Mouse (Mus musculus): Measurements from ENCODE around the gene Ubtd2. TPM values are rescaled to one million over a fixed set of nuclear protein-coding genes. Genes with fewer than 3 reads are reported as not detected.
"Not testable (repeated sequence)": the region's sequence is repeated elsewhere in the genome, so short reads cannot be mapped to it uniquely, and the experiment has no call there.

Ubtd2 gene
- total RNA-seq, 2 experiments from 2014 or later: 2.6 to 6.5 TPM

DNA sequence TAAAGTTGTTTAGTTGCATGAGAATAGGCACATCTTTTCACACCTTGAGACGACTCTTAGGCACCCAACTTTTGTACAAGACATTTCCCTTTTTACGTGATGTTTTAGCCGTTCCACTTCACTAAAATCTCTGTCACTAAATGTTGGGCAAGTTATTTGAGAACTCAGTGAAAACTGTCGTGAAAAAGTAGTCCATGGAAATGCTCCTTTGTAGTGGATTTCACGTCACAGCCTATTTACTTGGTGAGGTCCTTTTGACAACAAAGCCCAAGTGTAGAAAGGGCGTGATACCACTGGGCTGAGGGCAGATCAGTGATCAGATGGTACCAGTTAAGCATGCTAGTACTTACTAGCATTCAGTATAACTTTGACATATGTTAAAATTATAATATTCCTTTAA lies 1.2 kb downstream of the Ubtd2 start:
- no peak for ATAC-seq (replicated peaks; ENCODE audit: poor library complexity)

DNA sequence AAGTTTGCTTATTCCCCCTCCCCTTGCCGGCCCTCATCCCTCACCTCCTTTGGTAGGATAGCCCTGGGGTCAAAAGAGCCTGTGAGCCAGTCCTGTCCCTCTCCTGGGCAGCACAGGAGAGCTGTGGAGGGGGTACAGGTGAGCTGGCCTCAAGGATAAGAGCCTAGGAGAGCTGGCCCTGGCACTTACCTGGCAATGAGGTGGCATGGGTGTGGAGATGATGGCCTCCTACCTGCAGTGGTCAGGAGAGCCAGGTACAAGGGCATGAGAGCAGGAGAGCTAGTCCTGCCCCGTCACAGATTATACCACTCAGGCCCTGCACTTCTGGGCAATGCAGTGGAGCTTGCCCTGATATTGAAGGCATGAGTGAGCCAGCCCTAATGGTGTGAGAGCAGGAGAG lies 9.1 kb downstream of the Ubtd2 start:
- ATAC-seq (replicated peaks; ENCODE audit: poor library complexity): no peak

DNA sequence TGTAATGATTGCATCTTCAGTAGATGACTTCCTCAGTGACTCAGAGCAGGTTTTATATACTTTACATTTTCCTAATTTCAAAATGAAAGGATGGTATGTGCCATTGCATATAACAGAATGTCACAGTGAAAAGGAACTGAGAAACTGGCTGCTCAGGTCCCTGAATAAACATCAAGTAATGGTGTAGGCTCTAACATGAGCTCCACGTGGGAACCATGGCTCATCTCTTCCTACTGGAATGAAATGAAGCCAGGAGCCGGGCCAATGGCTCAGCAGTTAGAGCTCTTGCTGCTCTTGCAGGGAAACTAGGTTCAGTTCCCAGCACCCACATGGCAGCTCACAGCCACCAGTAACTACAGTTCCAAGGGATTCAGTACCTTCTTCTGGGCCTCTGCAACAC lies 16.8 kb downstream of the Ubtd2 start:
- ATAC-seq (replicated peaks; ENCODE audit: poor library complexity): no peak

DNA sequence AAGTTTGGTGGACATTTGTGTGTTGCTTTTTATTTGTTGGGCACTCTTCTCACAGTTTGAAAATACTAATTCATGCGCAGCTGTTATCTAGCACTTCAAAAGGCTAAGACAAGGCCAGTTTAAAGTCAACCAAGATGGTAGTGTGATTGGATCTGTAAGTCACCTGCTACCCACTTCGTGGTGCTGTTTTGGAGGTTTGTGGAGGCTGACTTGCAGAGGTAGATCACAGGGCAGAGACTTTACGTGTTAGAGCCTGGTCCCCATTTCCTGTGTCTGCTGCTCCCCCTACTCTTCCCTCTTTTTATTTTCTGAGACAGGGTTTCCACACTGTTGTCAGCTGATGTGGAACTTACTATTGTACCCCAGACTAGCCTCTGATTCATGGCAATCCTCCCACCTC lies 19.6 kb downstream of the Ubtd2 start:
- ATAC-seq (replicated peaks; ENCODE audit: poor library complexity): no peak

DNA sequence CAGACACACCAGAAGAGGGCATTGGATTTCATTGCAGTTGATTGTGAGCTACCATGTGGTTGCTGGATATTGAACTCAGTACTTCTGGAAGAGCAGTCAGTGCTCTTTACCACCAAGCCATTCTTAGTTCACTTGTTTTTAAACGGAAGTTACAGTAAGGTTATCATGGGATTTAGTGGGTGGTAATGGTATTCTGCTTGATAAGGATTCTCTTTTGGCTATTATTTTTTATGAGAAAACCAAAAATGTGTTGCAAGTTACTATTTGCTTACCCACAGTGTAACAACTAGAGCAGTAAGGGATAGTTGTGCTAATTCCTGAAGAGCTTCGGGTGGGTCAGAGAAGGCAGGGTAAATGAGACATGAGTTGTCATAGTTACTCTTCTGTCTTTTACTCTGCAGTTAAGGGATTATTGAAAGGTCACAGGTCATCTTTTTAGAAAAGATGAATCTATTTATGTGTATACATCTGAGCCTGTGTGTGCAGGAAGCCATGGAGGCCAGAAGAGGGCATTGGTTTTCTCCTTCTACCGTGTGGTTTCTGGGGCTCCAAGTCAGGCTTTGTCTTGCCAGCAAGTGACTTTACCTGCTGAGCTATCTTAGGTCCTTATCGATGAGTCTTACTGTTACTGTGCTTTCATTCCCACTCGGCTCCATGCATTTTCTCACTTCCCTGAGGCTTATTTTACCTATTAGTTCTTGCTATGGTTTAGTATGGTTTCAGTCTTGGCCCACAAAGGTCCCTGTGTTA lies 20.5 kb downstream of the Ubtd2 start:
- ATAC-seq (replicated peaks; ENCODE audit: poor library complexity): no peak

DNA sequence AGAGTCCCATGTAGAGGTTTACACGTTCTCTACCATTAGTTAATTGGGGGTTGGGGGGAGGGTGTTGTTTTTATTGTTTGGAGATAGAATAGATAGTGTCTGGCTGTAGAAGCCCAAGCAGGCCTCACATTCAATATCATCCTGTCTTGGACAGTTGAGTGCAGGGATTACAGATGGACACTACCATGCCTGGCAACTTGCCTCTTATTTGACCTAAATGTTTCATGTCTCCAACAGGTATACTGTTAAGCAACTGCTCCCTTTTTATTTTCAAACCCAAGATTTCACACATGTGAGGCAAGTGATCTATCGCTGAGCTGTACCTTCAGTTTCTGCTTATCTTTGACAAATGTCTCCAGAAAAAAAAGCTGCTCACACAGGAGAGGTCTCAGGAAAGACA lies 26.4 kb downstream of the Ubtd2 start:
- no peak for ATAC-seq (replicated peaks; ENCODE audit: poor library complexity)

DNA sequence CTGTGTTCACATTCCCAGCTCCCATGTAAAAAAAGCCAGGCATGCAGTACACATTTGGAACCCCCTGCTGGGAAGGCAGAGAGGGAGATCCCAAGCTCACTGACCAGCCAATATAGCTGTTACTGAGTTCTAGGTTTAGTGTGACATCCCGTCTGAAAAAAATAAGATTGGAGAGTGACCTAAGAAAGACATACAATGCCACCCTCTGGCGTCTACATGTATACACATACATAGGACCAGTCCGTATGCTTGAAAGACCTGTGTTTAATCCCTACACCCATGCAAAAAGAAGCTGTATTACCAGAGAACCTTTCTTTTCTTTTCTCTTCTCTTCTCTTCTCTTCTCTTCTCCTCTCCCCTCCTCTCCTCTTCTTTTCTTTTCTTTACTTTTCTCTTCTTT lies 30.1 kb downstream of the Ubtd2 start:
- ATAC-seq (replicated peaks; ENCODE audit: poor library complexity): peak; percentile 51

DNA sequence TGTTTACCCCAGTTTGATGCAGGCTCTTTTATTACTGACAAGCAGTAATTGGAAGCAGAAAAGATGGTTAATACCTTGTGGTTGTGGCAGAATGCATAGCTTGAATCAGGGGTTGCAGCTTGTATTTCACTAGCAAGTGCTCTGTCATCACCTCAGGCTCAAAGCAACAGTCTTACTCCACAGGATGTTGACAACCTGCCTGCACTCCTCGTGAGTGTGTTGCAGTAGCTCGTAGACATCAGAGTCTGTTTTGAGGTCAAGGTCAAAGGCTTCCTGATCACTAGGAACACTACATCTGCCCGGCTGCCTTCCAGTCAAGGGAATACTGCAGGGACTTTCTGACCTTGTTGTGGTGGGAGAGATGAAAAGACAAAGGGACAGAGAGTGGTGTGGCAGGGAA lies 31.5 kb downstream of the Ubtd2 start:
- no peak for ATAC-seq (replicated peaks; ENCODE audit: poor library complexity)

DNA sequence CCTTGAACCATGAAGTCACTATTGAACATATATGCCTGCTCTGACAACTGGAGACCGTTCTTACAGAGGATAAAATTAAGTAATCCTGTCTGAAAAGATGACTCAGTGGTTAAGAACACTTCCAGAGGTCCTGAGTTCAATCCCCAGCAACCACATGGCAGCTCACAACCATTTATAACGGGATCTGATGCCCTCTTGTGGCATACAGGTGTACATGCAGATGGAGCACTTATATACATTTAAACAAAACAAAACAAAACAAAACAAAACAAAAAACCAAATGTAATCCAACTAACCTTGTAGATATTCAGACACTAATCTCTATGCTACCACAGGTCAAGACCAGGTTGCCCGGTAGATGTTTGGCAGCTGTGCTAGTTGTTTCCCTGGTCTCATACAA lies 32.3 kb downstream of the Ubtd2 start:
- peak; percentile 45; the same call in 1 of the 2 replicates for ATAC-seq (replicated peaks; ENCODE audit: poor library complexity)

DNA sequence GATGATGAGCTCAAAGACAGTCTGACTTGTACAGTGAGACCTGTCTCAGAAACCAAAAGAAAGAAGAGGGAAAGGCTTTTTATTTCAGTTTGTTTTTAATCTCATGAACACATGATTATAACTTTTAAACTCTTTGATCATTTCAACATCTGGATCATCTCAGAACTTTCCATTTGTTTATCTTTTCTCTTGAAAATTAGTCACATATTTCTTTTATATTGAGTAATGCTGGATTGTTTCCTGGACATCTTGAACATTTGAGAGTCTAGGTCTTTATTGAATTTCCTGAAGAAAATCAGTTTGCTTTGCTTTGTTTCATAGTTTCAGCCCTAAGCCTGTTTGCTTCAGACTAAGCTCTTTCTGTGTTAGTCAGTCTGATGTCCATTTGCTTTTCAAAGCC lies 33.2 kb downstream of the Ubtd2 start:
- ATAC-seq (replicated peaks; ENCODE audit: poor library complexity): no peak

DNA sequence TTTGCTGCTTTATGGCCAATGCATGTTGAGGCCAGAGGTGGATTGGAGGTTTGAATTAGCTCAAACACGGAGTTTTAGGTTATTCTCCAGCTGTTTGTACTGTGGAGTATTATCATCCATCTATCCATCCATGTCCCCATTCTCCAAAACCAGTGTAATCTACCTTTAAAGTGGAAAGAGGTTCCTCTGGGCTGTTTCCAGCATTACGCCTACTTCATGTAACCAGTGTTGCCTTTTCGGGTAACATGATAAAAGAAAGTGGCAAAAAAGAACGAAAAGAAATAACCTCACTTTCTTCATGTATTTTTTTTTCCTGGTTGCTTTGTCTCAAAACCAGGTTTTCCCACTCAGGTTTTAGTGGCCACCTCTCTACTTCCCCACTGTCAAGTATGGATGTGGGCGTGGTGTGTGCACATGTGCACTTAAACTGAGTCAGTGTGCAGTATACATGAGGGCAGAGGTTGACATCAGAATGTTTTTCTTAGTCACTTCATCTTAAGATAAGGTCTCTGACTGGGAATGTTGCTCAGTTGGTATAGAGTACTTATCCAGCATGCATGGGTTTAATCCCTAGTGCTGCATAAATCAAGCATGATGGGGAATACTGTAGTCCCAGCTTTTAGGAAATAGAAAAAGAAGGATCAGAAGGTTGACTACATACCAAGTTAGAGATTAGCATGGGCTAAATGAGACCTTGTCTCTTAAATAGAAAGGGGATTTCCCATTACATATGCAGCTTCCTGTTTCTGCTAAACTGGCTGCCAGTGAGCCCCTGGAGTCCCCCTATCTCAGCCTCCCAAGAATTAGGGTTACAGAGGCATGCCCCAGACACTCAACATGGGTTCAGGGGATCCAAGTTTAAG lies 33.9 kb downstream of the Ubtd2 start:
- peak; percentile 71 for ATAC-seq (replicated peaks; ENCODE audit: poor library complexity)

DNA sequence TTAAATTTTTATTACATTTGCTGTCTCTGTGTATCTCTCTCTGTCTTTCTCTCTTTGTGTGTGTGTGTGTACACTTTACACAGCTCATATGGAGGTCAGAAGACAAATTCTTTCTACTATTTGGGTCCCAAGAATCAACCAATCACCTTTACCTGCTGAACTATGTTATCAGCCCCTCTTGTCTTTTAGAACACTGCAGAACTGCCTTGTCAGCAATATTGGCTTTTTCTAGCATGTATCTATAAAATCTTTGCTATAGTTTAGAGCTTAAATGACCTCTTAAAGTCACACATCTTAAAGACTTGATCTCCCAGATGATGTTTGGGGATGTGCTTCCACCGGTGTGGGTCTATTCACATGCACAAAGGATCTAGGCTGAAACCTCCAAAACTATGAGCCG lies 35.9 kb downstream of the Ubtd2 start:
- no peak for ATAC-seq (replicated peaks; ENCODE audit: poor library complexity)

DNA sequence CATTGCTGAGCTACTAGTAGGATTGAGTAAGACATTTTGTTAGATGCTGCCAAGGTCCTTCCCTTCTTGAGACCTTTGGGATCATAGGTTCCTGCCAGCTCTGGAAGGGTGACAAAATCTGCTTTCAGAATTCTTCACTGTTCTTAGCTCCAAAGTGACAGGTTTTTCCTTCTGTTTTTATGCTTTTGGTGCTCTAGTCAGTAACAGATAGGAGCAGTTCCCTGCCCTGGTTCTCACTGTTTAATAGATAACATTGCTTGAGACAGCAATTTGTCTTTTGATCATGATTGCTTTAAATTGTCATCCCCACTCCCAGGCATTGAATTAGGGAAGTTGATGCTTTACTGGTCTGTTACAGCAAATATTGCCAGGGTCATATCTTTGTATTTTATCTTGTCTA lies 38.1 kb downstream of the Ubtd2 start:
- no peak for ATAC-seq (replicated peaks; ENCODE audit: poor library complexity)

DNA sequence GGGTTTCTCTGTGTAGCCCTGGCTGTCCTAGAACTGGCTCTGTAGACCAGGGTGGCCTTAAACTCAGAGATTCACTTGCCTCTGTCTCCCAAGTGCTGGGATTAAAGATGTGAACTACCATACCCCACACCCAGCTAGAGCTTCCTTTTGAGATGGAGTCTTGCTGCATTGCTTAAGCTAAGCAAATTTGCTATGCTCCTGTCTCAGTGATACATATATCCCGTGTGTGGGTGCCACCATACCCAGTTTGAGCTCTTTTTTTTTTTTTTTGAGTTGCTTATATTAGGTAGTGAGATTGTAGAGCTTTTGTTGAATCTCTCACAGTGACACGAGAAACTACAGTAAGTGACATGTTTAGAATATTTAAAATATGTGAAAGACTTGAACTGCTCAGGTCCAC lies 40.1 kb downstream of the Ubtd2 start:
- ATAC-seq (replicated peaks; ENCODE audit: poor library complexity): no peak

DNA sequence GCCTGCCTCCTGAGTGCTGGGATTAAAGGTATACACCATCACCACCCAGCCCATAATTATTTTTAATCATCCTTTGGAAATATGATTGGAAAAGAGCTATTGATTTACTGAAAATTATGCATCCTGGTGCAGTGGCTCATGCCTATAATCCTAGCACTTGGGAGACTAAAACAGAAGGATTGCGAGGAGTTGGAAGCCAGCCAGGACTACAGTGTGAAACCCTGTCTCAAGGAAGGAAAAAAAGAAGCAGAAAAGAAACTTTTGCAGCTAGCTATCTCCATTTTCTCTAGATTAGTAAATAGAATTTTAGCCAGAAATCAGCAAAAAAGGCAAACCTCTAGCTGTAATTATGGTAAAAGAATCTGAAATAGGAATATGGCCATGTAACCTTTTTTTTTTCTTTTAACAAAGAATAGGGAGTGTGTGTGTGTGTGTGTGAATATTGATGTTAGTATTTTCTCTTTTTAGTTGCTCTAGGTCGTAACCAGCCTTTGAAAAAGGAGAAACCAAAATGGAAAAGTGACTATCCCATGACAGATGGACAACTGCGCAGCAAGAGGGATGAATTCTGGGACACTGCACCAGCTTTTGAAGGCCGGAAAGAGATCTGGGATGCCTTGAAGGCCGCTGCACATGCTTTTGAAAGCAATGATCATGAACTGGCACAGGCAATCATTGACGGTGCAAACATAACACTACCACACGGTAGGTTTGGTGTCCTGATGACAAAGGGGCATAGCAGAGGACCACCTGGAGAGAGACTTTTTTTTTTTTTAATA lies 43.8 kb downstream of the Ubtd2 start:
- ATAC-seq (replicated peaks; ENCODE audit: poor library complexity): no peak

DNA sequence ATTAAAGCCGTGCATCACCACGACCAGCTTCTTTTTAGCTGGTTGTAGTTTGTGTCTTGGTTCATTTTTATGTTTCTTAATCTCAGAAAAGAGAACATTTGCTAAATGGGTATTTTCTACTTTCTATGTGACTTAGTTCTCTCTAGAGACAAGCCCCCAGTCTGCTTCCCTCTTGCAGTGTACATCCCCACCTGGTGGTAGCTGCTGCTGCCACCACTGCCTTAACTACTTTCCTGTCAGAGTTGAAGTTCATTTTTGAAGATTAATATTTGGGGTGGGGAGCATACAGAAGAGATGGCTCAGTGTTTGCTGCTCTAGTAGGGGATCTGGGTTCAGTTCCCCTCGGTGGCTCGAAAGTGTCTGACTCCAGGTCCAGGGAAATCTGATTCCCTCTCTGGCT lies 44.8 kb downstream of the Ubtd2 start:
- no peak for ATAC-seq (replicated peaks; ENCODE audit: poor library complexity)

DNA sequence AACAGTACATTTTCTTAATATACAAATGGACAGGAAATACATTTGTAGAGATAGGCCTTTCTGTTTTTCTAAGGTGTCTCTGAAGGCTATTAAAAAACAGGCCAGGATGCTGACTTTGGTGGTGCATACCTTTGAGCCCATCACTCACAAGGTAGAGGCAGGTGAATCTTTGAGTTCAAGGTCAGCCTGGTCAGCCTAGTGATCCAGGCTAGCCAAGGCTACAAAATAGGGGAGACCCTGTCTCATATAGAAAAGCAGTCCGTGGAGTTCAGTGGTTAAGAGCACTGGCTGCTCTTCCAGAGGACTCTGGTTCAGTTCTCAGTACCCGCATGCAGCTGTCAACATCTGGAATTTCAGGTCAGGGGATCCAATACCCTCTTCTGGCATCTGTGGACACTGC lies 48.5 kb downstream of the Ubtd2 start:
- no peak for ATAC-seq (replicated peaks; ENCODE audit: poor library complexity)

DNA sequence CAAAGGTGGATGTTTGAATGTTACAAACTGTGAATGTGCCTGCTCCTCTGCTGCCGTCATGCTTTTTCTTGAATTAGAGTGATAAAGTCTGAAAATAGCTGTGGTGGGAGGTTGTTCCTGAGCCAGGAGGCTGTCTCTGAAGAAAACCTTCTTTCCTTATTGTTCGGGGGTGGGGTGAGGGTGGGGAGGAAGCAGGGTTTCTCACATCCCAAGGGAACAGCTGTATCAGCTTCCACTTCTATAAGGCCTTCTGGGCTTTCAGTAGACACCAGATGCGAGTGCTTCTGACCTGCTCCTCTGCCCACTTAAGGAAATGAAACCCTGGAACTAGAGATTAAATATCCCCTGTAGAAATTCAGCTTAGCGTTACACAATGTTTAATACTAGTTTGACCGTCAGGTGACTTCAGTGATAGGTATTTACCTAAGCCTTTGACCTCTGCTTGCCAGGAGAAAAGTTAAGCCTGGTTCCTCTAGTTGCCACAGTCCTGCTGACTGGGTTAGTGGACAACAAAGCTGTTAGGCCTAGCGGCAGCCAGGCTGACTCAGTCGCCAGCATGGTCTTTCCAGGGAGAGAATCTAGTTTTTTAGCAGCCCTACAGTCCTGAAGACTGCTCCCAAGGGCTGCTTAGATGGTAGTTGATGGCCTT lies 50.0 kb downstream of the Ubtd2 start:
- no peak for ATAC-seq (replicated peaks; ENCODE audit: poor library complexity)

DNA sequence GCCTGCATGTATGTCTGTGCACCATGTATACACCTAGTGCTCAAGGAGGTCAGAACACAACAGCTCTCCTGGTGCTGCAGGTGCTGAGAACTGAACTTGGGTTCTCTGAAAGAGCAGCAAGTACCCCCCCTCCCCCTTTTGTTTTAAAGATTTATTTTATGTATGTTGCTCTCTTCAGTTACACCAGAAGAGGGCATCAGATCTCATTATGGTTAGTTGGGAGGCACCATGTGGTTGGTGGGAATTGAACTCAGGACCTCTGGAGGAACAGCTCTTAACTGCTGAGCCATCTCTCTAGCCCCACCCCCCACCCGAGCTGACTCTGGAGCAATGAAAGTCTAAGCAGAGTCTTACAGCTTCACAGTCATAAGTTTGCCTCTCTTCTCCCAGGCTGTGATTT lies 55.8 kb downstream of the Ubtd2 start:
- ATAC-seq (replicated peaks; ENCODE audit: poor library complexity): no peak

DNA sequence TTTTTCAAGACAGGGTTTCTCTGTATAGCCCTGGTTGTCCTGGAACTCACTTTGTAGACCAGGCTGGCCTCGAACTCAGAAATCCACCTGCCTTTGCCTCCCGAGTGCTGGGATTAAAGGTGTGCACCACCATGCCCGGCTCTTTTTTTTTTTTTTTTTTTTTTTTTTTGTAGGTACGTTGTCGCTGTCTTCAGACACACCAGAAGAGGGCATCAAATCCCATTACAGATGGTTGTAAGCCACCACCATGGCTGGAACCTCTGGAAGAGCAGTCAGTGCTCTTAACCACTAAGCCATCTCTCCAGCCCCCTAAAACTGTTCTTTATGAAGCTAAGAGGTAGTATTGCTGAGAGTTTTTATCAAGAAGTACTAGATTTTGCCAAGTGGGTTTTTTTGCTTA lies 59.7 kb downstream of the Ubtd2 start:
- ATAC-seq (replicated peaks; ENCODE audit: poor library complexity): not testable (repeated sequence)

DNA sequence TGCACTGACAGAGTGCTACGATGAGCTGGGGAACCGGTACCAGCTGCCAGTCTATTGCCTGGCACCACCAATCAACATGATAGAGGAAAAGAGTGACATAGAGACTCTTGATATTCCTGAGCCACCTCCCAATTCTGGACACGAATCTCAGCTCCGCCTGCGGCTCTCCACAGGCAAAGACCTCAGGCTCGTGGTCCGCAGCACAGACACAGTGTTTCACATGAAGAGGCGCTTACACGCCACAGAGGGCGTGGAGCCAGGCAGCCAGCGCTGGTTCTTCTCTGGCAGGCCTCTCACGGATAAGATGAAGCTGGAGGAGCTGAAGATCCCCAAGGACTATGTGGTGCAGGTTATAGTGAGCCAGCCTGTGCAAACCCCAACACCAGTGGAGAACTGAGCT lies 60.9 kb downstream of the Ubtd2 start:
- no peak for ATAC-seq (replicated peaks; ENCODE audit: poor library complexity)

Data from megakaryocyte progenitor cell, adult 5-6 weeks (primary cell).